Mouse (Mus musculus): ENCODE data around the gene Kifc3. TPM values are rescaled to one million over a fixed set of nuclear protein-coding genes. Genes with fewer than 3 reads are reported as not detected.
"Not testable (repeated sequence)": the region's sequence is repeated elsewhere in the genome, so short reads cannot be mapped to it uniquely, and the experiment has no call there.

Kifc3 gene
- polyA plus RNA-seq, 1 experiment from 2014 or later, result 19.8 TPM

DNA sequence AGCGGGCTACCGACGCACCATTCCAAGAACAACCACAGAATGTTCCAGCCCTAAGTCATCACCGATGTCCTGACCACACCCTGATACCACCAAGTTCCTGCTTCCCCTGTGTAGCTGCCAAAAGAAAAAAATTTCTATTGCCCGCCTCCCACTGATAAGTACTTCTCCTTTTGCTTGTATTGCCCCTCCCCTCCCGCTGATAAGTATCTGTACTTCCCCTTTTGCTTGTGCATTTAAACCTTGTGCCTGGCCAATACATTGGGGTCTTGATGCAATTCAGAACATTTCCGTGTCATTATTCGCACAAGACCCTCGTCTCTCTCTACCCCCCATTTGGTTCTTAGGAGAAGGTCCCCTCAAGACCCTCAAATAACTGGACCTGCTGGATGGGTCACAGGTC is 27.5 kb upstream of the Kifc3 start:
- not testable (repeated sequence) for ATAC-seq (ENCODE audit: low FRiP score, low TSS enrichment); H3K4me2 ChIP-seq (replicated peaks; ENCODE audit: low read depth, low read length)

DNA sequence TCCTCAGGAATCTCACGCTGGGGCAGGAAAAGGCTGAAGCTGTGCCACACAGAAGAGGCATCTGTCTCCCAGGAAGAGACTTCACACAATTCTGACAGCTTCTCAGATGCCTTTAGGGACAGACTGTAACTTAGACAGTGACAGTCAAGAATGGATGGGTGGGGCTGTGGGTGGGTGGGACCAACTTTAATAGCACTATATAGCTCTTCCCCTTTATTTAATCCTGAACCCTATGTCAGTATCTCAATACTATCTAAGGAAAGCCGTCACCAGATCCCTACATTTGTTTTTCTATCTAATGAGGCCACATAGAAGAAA is 24.5 kb upstream of the Kifc3 start:
- Histone ChIP-seq H3K4me2 (replicated peaks; ENCODE audit: low read depth, low read length) (no peak overlapping the region), H3K9ac (ENCODE audit: low read depth, low read length) (no peak overlapping the region), H3K4me3 (ENCODE audit: low read length) (no peak overlapping the region), H3K27ac (ENCODE audit: low read depth, low read length) (no peak overlapping the region), H3K9me3 (ENCODE audit: control insufficient read depth, low read length) (no peaks in the 10 kb centered on the region), H3K36me3 (ENCODE audit: control insufficient read depth, insufficient read depth, low read length) (no peaks in the 10 kb centered on the region), H3K4me1 (ENCODE audit: control insufficient read depth, insufficient read depth, low read length) (no peaks in the 10 kb centered on the region; the same call in 1 of the 2 replicates), H3K27me3 (ENCODE audit: control insufficient read depth, insufficient read depth, low read length) (no peaks in the 10 kb centered on the region)
- 24% methylated on average over 2 of the region's 2 CpGs for WGBS
- no peak for ATAC-seq (ENCODE audit: low FRiP score, low TSS enrichment)

More for the DNA sequence above, 27.5 kb upstream of the Kifc3 start:
- not testable (repeated sequence) for H3K4me1 ChIP-seq (ENCODE audit: control insufficient read depth, insufficient read depth, low read length); H3K27ac ChIP-seq (ENCODE audit: low read depth, low read length); H3K27me3 ChIP-seq (ENCODE audit: control insufficient read depth, insufficient read depth, low read length); H3K4me3 ChIP-seq (ENCODE audit: low read length); H3K9ac ChIP-seq (ENCODE audit: low read depth, low read length); H3K9me3 ChIP-seq (ENCODE audit: control insufficient read depth, low read length); H3K36me3 ChIP-seq (ENCODE audit: control insufficient read depth, insufficient read depth, low read length)
- 93% methylated on average over 9 of the region's 9 CpGs for WGBS

DNA sequence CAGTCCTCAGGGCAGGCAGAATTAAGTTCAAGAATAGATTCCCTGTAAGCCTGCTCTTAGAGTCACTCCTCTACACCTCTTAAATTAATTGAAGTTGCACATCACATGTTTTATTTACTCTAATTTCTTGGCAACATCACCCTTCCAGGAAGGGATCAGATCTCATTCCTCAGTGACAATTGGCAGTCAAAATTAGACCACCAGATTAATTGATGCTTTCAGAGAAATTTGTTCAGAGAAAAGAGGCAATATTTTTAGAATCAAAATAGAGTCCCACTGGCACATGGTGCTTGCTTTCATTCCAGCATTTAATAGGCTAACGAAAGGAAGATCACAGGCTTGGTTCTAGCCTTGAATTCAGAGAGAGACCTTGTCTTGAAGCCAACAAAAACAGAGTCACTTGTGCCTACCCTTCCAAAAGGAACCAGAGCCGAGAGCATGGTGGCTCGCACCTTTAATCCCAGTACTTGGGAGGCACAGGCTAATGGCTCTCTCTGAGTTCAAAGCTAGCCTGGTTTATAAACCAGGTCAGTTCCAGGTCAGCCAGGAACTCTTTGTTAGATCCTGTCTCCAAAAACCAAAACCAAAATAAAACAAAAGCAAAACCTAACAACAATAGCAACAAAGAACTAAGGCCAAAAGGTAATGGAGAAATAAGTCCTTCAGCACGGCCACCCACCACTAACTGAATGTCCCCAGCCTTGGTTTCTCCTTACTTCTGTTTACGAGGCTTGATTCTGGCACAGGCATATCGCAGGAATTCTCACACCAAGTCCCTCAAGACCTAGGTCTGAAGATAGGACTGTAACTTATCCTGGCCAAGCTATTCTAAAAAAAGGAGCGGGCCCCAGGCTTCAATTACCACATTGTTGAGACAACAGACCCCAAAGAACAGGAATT is 23.9 kb upstream of the Kifc3 start:
- Histone ChIP-seq H3K36me3 (ENCODE audit: control insufficient read depth, insufficient read depth, low read length) (no peaks in the 10 kb centered on the region), H3K9ac (ENCODE audit: low read depth, low read length) (no peak overlapping the region), H3K27me3 (ENCODE audit: control insufficient read depth, insufficient read depth, low read length) (no peaks in the 10 kb centered on the region), H3K4me1 (ENCODE audit: control insufficient read depth, insufficient read depth, low read length) (no peaks in the 10 kb centered on the region; the same call in 1 of the 2 replicates), H3K4me3 (ENCODE audit: low read length) (no peak overlapping the region), H3K9me3 (ENCODE audit: control insufficient read depth, low read length) (no peaks in the 10 kb centered on the region), H3K4me2 (replicated peaks; ENCODE audit: low read depth, low read length) (no peak overlapping the region), H3K27ac (ENCODE audit: low read depth, low read length) (no peak overlapping the region)
- ATAC-seq (ENCODE audit: low FRiP score, low TSS enrichment), result no peak
- WGBS, result 40% methylated on average over 7 of the region's 7 CpGs

DNA sequence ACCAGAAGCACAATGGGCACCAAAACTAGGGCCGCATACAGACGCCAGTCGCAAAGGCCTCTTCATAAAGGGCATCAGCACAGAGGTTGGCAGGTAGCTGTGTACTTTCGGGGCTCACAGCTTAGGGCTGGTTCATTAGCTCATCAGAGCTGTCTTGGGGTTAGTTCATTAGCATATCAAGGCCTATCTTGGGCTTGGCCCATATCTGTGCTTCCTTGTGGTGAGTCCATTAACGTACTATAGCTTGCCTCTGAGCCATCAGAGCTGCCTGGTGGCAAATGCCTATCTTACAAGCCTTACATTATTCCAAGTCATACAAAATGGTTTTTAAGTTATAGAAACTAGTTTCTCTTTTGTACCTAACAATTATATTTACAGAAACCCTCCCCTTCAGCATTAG is 21.4 kb upstream of the Kifc3 start:
- Histone ChIP-seq H3K36me3 (ENCODE audit: control insufficient read depth, insufficient read depth, low read length) (no peaks in the 10 kb centered on the region), H3K27ac (ENCODE audit: low read depth, low read length) (no peak overlapping the region), H3K9me3 (ENCODE audit: control insufficient read depth, low read length) (no peaks in the 10 kb centered on the region), H3K4me1 (ENCODE audit: control insufficient read depth, insufficient read depth, low read length) (peaks cover 16% of the 10 kb centered on the region), H3K27me3 (ENCODE audit: control insufficient read depth, insufficient read depth, low read length) (no peaks in the 10 kb centered on the region), H3K4me3 (ENCODE audit: low read length) (no peak overlapping the region), H3K9ac (ENCODE audit: low read depth, low read length) (no peak overlapping the region), H3K4me2 (replicated peaks; ENCODE audit: low read depth, low read length) (no peak overlapping the region)
- no peak for ATAC-seq (ENCODE audit: low FRiP score, low TSS enrichment)
- 98% methylated on average over 5 of the region's 5 CpGs for WGBS

DNA sequence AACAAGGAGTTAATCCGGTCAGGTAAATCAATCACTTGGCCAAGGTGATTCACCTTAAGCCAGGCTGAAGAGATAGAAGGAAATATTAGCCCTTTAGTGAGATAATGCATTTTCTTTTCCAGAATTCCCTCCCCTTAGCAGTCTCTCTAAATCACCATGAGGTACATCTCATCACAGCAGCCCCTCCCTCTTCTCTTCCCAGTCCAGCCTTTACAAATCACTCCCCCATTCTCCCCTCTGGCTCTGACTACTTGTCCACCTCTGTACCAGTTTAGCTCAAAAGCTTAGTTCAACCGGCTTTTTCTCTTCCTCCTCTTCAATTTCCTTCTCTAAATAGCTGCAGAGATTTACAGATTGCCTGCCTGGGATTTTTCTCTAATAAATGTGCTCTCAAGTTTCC is 18.4 kb upstream of the Kifc3 start:
- 38% methylated on average over 2 of the region's 2 CpGs for WGBS
- peak; percentile 74 for ATAC-seq (ENCODE audit: low FRiP score, low TSS enrichment)
- Histone ChIP-seq H3K4me2 (replicated peaks; ENCODE audit: low read depth, low read length) (no peak overlapping the region), H3K9ac (ENCODE audit: low read depth, low read length) (no peak overlapping the region), H3K27me3 (ENCODE audit: control insufficient read depth, insufficient read depth, low read length) (no peaks in the 10 kb centered on the region), H3K36me3 (ENCODE audit: control insufficient read depth, insufficient read depth, low read length) (no peaks in the 10 kb centered on the region), H3K4me1 (ENCODE audit: control insufficient read depth, insufficient read depth, low read length) (peaks cover 16% of the 10 kb centered on the region), H3K4me3 (ENCODE audit: low read length) (no peak overlapping the region), H3K9me3 (ENCODE audit: control insufficient read depth, low read length) (no peaks in the 10 kb centered on the region), H3K27ac (ENCODE audit: low read depth, low read length) (no peak overlapping the region)

DNA sequence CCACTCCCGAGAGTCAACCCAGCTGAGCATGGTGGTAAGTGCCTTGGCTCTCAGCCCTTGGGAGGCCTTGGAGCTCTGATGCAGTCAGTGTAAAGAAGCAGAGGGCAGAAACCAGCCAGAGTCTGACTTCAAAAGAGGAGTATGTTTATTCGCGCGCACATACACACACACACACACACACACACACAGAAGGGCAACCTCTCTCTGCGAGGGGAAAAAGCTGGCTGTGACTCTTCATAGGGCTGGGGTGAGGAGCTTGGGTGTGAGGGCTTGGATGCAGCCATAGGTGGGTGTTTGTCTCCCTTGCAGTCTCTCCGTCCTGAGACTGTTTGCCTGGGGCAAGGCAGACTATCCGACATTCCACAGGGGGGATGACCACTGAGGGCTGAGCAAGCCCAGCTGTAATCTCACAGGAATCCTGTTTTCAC is 18.0 kb upstream of the Kifc3 start:
- H3K27me3 ChIP-seq (ENCODE audit: control insufficient read depth, insufficient read depth, low read length), result no peaks in the 10 kb centered on the region
- H3K4me2 ChIP-seq (replicated peaks; ENCODE audit: low read depth, low read length), result no peak overlapping the region
- peaks cover 16% of the 10 kb centered on the region for H3K4me1 ChIP-seq (ENCODE audit: control insufficient read depth, insufficient read depth, low read length)
- no peaks in the 10 kb centered on the region for H3K9me3 ChIP-seq (ENCODE audit: control insufficient read depth, low read length)
- no peak overlapping the region for H3K9ac ChIP-seq (ENCODE audit: low read depth, low read length)
- H3K27ac ChIP-seq (ENCODE audit: low read depth, low read length), result no peak overlapping the region
- WGBS, result 34% methylated on average over 7 of the region's 7 CpGs
- H3K4me3 ChIP-seq (ENCODE audit: low read length), result no peak overlapping the region
- no peaks in the 10 kb centered on the region for H3K36me3 ChIP-seq (ENCODE audit: control insufficient read depth, insufficient read depth, low read length)
- peak; percentile 75 for ATAC-seq (ENCODE audit: low FRiP score, low TSS enrichment)

DNA sequence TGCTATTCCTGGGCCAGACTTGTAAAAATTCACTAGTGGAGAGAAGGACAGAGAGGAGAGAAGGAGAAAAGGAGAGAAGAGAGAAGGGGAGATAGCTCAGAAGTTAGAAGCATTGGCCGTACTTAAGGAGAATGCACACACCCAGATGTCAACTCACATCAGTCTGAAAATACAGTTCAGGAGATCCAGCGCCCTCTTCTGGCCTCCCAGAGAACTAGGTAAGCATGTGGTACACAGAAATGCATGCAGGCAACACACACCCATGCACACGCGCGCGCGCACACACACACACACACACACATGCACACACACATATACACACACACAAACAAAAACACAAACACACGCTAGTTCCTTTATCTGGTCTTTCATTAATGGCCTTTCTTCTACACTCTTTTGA is 17.0 kb upstream of the Kifc3 start:
- no peaks in the 10 kb centered on the region for H3K9me3 ChIP-seq (ENCODE audit: control insufficient read depth, low read length)
- no peak overlapping the region for H3K4me3 ChIP-seq (ENCODE audit: low read length)
- H3K27me3 ChIP-seq (ENCODE audit: control insufficient read depth, insufficient read depth, low read length), result no peaks in the 10 kb centered on the region
- no peak overlapping the region for H3K9ac ChIP-seq (ENCODE audit: low read depth, low read length)
- no peak for ATAC-seq (ENCODE audit: low FRiP score, low TSS enrichment)
- no peak overlapping the region for H3K4me2 ChIP-seq (replicated peaks; ENCODE audit: low read depth, low read length)
- 93% methylated on average over 8 of the region's 8 CpGs for WGBS
- no peak overlapping the region for H3K27ac ChIP-seq (ENCODE audit: low read depth, low read length)
- peaks cover 16% of the 10 kb centered on the region for H3K4me1 ChIP-seq (ENCODE audit: control insufficient read depth, insufficient read depth, low read length)
- no peaks in the 10 kb centered on the region for H3K36me3 ChIP-seq (ENCODE audit: control insufficient read depth, insufficient read depth, low read length)

DNA sequence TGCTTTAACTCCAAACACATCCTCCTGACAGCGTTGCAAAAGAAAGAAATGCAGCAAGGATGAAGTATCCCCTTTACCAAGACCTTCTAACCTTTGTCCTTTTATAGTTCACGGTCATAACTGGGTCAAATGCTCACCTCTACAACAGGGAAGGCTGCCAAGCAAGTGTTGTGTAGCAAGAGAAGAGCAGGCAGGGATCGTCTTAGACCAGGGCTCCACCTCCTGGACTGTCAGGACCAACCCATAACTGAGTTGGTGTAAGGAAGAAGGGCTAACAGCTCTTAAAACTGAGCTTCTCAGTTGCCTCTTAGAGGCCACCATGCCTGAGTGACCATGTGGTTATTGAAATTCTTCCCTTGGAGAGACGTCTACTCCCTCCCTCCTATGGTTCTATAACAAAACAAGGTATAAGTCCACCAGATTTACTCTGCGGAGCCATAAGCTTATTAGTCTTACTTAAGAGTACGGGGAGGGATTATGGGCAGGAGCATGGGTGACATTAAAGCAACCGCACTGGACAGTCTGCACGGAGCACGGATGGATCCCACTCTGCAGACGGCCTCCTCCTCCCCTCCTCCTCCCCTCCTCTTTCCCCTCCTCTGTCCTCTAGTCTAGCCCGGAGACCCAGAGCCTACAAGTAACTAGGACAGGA is 13.2 kb upstream of the Kifc3 start:
- Histone ChIP-seq H3K4me3 (ENCODE audit: low read length) (no peak overlapping the region), H3K9ac (ENCODE audit: low read depth, low read length) (no peak overlapping the region), H3K36me3 (ENCODE audit: control insufficient read depth, insufficient read depth, low read length) (no peaks in the 10 kb centered on the region), H3K27me3 (ENCODE audit: control insufficient read depth, insufficient read depth, low read length) (no peaks in the 10 kb centered on the region), H3K4me1 (ENCODE audit: control insufficient read depth, insufficient read depth, low read length) (peaks cover 10% of the 10 kb centered on the region), H3K4me2 (replicated peaks; ENCODE audit: low read depth, low read length) (no peak overlapping the region), H3K9me3 (ENCODE audit: control insufficient read depth, low read length) (no peaks in the 10 kb centered on the region), H3K27ac (ENCODE audit: low read depth, low read length) (no peak overlapping the region)
- ATAC-seq (ENCODE audit: low FRiP score, low TSS enrichment), result peak; percentile 30; the same call in 1 of the 2 replicates
- WGBS, result 51% methylated on average over 11 of the region's 11 CpGs

DNA sequence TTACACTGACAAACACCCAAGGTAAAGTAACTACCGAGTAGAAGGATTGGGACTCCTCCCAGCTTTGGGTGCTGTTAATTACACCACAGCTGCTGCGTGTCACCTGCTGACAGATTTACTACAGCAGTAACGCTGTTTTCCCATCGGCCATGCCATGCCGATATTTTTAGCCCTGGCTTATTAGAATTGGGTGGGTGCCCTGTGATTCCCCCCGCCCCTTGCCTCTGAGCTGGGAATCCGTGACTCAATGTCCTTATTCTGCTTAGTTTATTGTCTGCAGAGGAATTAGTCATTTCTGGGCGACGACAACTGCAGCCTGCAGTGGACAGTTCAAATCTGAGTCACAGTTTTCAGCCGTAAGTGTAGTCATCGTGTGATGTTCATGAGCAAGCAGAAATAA is 7.3 kb upstream of the Kifc3 start:
- H3K4me1 ChIP-seq (ENCODE audit: control insufficient read depth, insufficient read depth, low read length), result 0 out of 2 replicates have a peak, but pooled peaks cover 3% of the 10 kb centered on the region
- H3K27ac ChIP-seq (ENCODE audit: low read depth, low read length), result no peak overlapping the region
- no peak overlapping the region for H3K9ac ChIP-seq (ENCODE audit: low read depth, low read length)
- H3K9me3 ChIP-seq (ENCODE audit: control insufficient read depth, low read length), result no peaks in the 10 kb centered on the region
- 12% methylated on average over 11 of the region's 11 CpGs for WGBS
- no peak overlapping the region for H3K4me2 ChIP-seq (replicated peaks; ENCODE audit: low read depth, low read length)
- peak; percentile 79 for ATAC-seq (ENCODE audit: low FRiP score, low TSS enrichment)
- no peaks in the 10 kb centered on the region for H3K36me3 ChIP-seq (ENCODE audit: control insufficient read depth, insufficient read depth, low read length)
- H3K27me3 ChIP-seq (ENCODE audit: control insufficient read depth, insufficient read depth, low read length), result no peaks in the 10 kb centered on the region
- no peak overlapping the region for H3K4me3 ChIP-seq (ENCODE audit: low read length)
